Mouse (Mus musculus) fat pad, adult 2 months (tissue): ENCODE data around the gene Tssk3.

ENCODE experiments used
- DNase-seq: peaks from one replicate; pipeline ENCODE4 v3.0.0-alpha.2; 2011; ENCODE audit warnings: low read depth, low spot score; ENCODE audit errors: extremely low read depth

The Tssk3 gene

GRCm38 (mm10) chr4:129451471-129452169 is 39.2 kb downstream of the Tssk3 start:
- DNase-seq = no peak

- no peak for DNase-seq
These were observed 40.0 kb downstream of the Tssk3 start for GRCm38 (mm10) chr4:129450851-129451250.

GRCm38 (mm10) chr4:129448713-129449112 is 42.1 kb downstream of the Tssk3 start:
- DNase-seq = no peak

- no peak for DNase-seq
These were observed 42.9 kb downstream of the Tssk3 start for GRCm38 (mm10) chr4:129447778-129448563.

- DNase-seq = no peak
These were observed 43.5 kb downstream of the Tssk3 start for GRCm38 (mm10) chr4:129447360-129447759.

- DNase-seq = no peak
These were observed 49.7 kb downstream of the Tssk3 start for GRCm38 (mm10) chr4:129441145-129441544.

GRCm38 (mm10) chr4:129440340-129441063 is 50.3 kb downstream of the Tssk3 start, which contains the start of gene Zbtb8b:
TSS of gene Zbtb8b (minus strand) at chr4:129440853.
- no peak for DNase-seq
